Mouse (Mus musculus) thymus, adult 2 months (tissue): ENCODE results near the gene Foxn2.

Experiments used
- CTCF ChIP-seq: fragments of 200-500 bp; IDR thresholded peaks from 2 replicates; pipeline ENCODE4 v1.5.1; 2012; ENCODE audit warnings: mild to moderate bottlenecking, control low read depth, low read length, moderate library complexity, borderline replicate concordance; ENCODE audit not compliant: control insufficient read depth, poor library complexity, insufficient read depth; ENCODE audit errors: extremely low read depth
- POLR2A ChIP-seq: fragments of 200-500 bp; IDR thresholded peaks from 2 replicates; pipeline ENCODE4 v1.6.1; 2012; ENCODE audit warnings: mild to moderate bottlenecking, low read length, control low read depth, moderate library complexity; ENCODE audit not compliant: control insufficient read depth, poor library complexity, insufficient read depth; ENCODE audit errors: extremely low read depth

GRCm38 (mm10) chr17:88509999-88510398 is 69.5 kb downstream of the Foxn2 start:
- TF ChIP-seq POLR2A (no peak), CTCF (no peak)
